Mouse (Mus musculus) MEL (cell line): ENCODE measurements around the gene Gclc. TPM values are rescaled to one million over a fixed set of nuclear protein-coding genes. Genes with fewer than 3 reads are reported as not detected.
A peak's percentile ranks its signal among the peaks of the same experiment; 100 is the strongest.

ENCODE experiments used
- DNase-seq: peaks from one replicate; pipeline ENCODE4 v3.0.0; 2011; ENCODE audit warnings: low read depth, low spot score
- H3K27ac ChIP-seq: 2 replicates; pipeline ENCODE4 v1.5.1; 2012; ENCODE audit warnings: low read depth, mild to moderate bottlenecking, control low read depth, low read length, moderate library complexity; ENCODE audit not compliant: control insufficient read depth
- H3K27me3 ChIP-seq, 2 experiments: fragments of 150-350 bp in 1 of 2; sonication (generic) in 1 of 2; 2 replicates each; pipeline ENCODE4 v1.6.1; 2012; ENCODE audit warnings: low read length in 2 of 2, mild to moderate bottlenecking in 2 of 2, improper control_type of control experiment in 1 of 2, moderate library complexity in 1 of 2; ENCODE audit not compliant: insufficient read depth in 2 of 2, control insufficient read depth in 1 of 2
- H3K36me3 ChIP-seq, 2 experiments: 2 replicates each; pipeline ENCODE4 v1.6.1; 2012 to 2014; ENCODE audit warnings: low read length in 2 of 2, improper control_type of control experiment in 1 of 2, inconsistent platforms in 1 of 2, mild to moderate bottlenecking in 1 of 2; ENCODE audit not compliant: insufficient read depth in 2 of 2, control insufficient read depth in 1 of 2
- H3K4me1 ChIP-seq, 2 experiments: fragments of 150-350 bp in 1 of 2; sonication (generic) in 1 of 2; 2 replicates each; pipeline ENCODE4 v1.6.1; 2012; ENCODE audit warnings: low read length in 2 of 2, improper control_type of control experiment in 1 of 2, mild to moderate bottlenecking in 1 of 2; ENCODE audit not compliant: insufficient read depth in 2 of 2, control insufficient read depth in 1 of 2
- H3K4me3 ChIP-seq, 2 experiments: fragments of 150-350 bp in 1 of 2; sonication (generic) in 1 of 2; 2 replicates each; pipeline ENCODE4 v1.5.1; 2012; ENCODE audit warnings: low read depth in 2 of 2, low read length in 2 of 2, mild to moderate bottlenecking in 2 of 2, moderate library complexity in 2 of 2, control low read depth in 1 of 2, improper control_type of control experiment in 1 of 2; ENCODE audit not compliant: control insufficient read depth in 1 of 2, insufficient read depth in 1 of 2
- H3K79me2 ChIP-seq: 2 replicates; pipeline ENCODE4 v1.6.1; 2012; ENCODE audit warnings: mild to moderate bottlenecking, low read length, moderate library complexity; ENCODE audit not compliant: control insufficient read depth, poor library complexity, insufficient read depth
- H3K9ac ChIP-seq: 2 replicates; pipeline ENCODE4 v1.6.1; 2012; ENCODE audit warnings: low read depth, mild to moderate bottlenecking, control low read depth, low read length, moderate library complexity; ENCODE audit not compliant: control insufficient read depth, poor library complexity, severe bottlenecking
- H3K9me3 ChIP-seq: fragments of 150-350 bp; sonication (generic); replicated peaks from 2 replicates; pipeline ENCODE4 v1.6.1; 2012; ENCODE audit warnings: mild to moderate bottlenecking, low read length, improper control_type of control experiment, moderate library complexity; ENCODE audit not compliant: insufficient read depth
- EP300 ChIP-seq, 2 experiments: IDR thresholded peaks; 2 replicates each; pipeline ENCODE4 v1.6.1; 2011; ENCODE audit warnings: improper control_type of control experiment in 2 of 2, low read length in 2 of 2, low read depth in 1 of 2, mild to moderate bottlenecking in 1 of 2
- GABPA ChIP-seq: IDR thresholded peaks from 2 replicates; pipeline ENCODE4 v1.6.1; 2012; ENCODE audit warnings: low read depth, mild to moderate bottlenecking, inconsistent platforms, low read length, improper control_type of control experiment, moderate library complexity
- GATA1 ChIP-seq: IDR thresholded peaks from 2 replicates; pipeline ENCODE4 v1.6.1; 2011; ENCODE audit warnings: low read depth, low read length, improper control_type of control experiment
- HCFC1 ChIP-seq: IDR thresholded peaks from 2 replicates; pipeline ENCODE4 v1.6.1; 2012; ENCODE audit warnings: low read depth, mild to moderate bottlenecking, inconsistent platforms, low read length, improper control_type of control experiment, moderate library complexity
- MAX ChIP-seq: IDR thresholded peaks from 2 replicates; pipeline ENCODE4 v1.6.1; 2011; ENCODE audit warnings: low read length, improper control_type of control experiment
- MAZ ChIP-seq: IDR thresholded peaks from 2 replicates; pipeline ENCODE4 v1.6.1; 2012; ENCODE audit warnings: low read depth, mild to moderate bottlenecking, inconsistent platforms, low read length, improper control_type of control experiment
- MEF2A ChIP-seq: IDR thresholded peaks from 2 replicates; pipeline ENCODE4 v1.6.1; 2014; ENCODE audit warnings: low read depth, mild to moderate bottlenecking, inconsistent platforms, low read length, improper control_type of control experiment; ENCODE audit not compliant: poor library complexity, insufficient replicate concordance, severe bottlenecking; ENCODE audit errors: extremely low read depth
- MYC ChIP-seq: IDR thresholded peaks from 2 replicates; pipeline ENCODE4 v1.6.1; 2011; ENCODE audit warnings: low read depth, mild to moderate bottlenecking, low read length, improper control_type of control experiment, moderate library complexity
- POLR2A ChIP-seq, 2 experiments: IDR thresholded peaks; 2 replicates each; pipeline ENCODE4 v1.6.1; 2011 to 2012; ENCODE audit warnings: low read length in 2 of 2, mild to moderate bottlenecking in 2 of 2, control low read depth in 1 of 2, improper control_type of control experiment in 1 of 2, low read depth in 1 of 2, moderate library complexity in 1 of 2; ENCODE audit not compliant: control insufficient read depth in 1 of 2, insufficient read depth in 1 of 2, poor library complexity in 1 of 2
- USF1 ChIP-seq: IDR thresholded peaks from 2 replicates; pipeline ENCODE4 v1.6.1; 2014; ENCODE audit warnings: low read depth, mild to moderate bottlenecking, inconsistent platforms, low read length, improper control_type of control experiment, moderate library complexity
- ZNF384 ChIP-seq: IDR thresholded peaks from 2 replicates; pipeline ENCODE4 v1.6.1; 2012; ENCODE audit warnings: low read depth, mild to moderate bottlenecking, inconsistent platforms, low read length, improper control_type of control experiment
- polyA plus RNA-seq, 2 experiments: library from polyadenylated mRNA; stranded (reverse) in 1 of 2; unstranded in 1 of 2; fragments of >175 nt in 1 of 2; fragments of >200 nt in 1 of 2; gene quantifications; 2 replicates each; pipeline versions ENCODE4 v1.2.1 to v1.2.4; 2012; ENCODE audit warnings: low replicate concordance in 2 of 2, low read depth in 1 of 2; ENCODE audit not compliant: insufficient read length in 2 of 2, insufficient read depth in 1 of 2, missing spikeins in 1 of 2
- total RNA-seq: library from RNA; depleted of rRNA; stranded (reverse); fragments of 300-350 nt; gene quantifications from 2 replicates; pipeline ENCODE4 v1.2.3, GENCODE M21; 2012

Gene Gclc
- total and polyA plus RNA-seq, 3 experiments: 22.6 to 84.8 (median 50.4) TPM

DNA sequence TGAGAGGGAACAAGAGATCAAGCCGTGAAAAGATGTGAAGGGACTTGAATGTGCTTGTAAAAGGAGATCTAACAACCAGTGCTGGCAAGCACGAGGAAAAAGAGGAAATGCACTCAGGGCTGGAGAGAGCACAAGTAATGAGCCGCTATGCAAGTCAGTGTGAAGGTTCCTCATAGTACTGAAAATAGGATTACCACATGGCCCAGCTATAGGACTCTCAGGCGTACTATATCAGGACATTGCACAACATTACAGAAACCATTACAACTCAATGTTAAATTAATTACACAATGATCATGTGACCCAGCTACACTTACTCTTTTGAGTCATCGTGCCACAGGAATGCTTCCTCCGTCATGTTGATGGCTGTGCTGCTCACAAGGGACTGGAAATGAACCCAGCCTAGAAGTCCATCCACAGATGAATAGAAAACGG lies 74.2 kb downstream of the Gclc start:
- Histone ChIP-seq H3K36me3 (no peaks in the 10 kb centered on the region), H3K9ac (no peak overlapping the region), H3K4me1 (peaks cover 0 to 7% of the 10 kb centered on the region in 2 experiments; a peak in 1 of 4 replicates), H3K27me3 (no peaks in the 10 kb centered on the region), H3K27ac (no peak overlapping the region), H3K79me2 (no peaks in the 10 kb centered on the region), H3K4me3 (no peak overlapping the region), H3K9me3 (no peaks in the 10 kb centered on the region)
- DNase-seq: peak; percentile 82
- TF ChIP-seq GABPA (no peak), USF1 (0 out of 2 replicates have a peak, but pooled peaks have one; percentile 31), EP300 (IDR thresholded peaks at IDR 0.05; ENCODE audit: low read depth in 1 of 2, low read length in 2 of 2) (peak in 1 of 2 experiments; percentile 35; a peak in 2 of 4 replicates), POLR2A (IDR thresholded peaks at IDR 0.05; ENCODE audit: control insufficient read depth in 1 of 2, insufficient read depth in 1 of 2, low read depth in 1 of 2, low read length in 2 of 2, poor library complexity in 1 of 2) (no peak), MAX (peak; percentile 92), MYC (peak; percentile 96)

DNA sequence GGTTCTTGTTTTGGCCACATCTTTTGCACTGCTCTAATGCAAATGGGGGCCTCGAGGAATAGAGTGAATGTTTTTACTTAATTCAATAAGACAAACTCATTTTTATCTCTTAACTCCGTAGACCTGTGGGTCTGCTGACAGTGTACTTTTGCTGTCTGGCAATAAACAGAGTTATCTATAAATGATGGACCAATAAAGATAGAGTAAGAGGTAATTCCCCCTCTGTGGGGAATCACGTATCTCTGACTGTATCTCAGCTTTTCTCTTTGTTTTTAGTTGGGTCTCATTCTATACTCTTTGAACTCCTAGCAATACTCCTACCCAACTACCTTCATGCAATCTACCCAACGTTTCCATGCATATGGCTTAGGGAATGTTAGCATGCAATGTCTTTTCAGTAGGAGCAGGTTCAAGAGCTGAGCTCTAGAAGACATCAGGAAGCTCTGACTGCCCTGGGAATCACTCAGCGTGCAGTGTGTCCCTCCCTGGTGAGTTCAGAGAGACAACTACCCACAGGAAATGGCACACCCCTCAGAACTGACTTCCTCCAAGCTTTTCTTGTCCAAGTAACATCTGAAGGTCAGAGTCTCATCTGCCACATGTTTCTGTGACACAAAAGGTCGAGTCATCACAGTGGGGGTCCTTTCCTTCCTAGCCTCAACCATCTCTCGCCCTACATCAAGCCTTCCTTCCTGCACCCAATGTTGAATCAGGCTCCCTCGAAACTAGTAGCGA lies 80.1 kb downstream of the Gclc start:
- Histone ChIP-seq H3K27me3 (peaks cover 0 to 2% of the 10 kb centered on the region in 2 experiments; a peak in 1 of 4 replicates), H3K27ac (no peak overlapping the region), H3K36me3 (peaks cover 0 to 13% of the 10 kb centered on the region in 2 experiments; a peak in 2 of 4 replicates), H3K4me1 (peaks cover 0 to 4% of the 10 kb centered on the region in 2 experiments; a peak in 1 of 4 replicates), H3K9ac (no peak overlapping the region), H3K9me3 (no peaks in the 10 kb centered on the region), H3K4me3 (no peak overlapping the region), H3K79me2 (no peaks in the 10 kb centered on the region)
- TF ChIP-seq ZNF384 (no peak), MEF2A (no peak), MYC (no peak), POLR2A (IDR thresholded peaks at IDR 0.05; ENCODE audit: control insufficient read depth in 1 of 2, insufficient read depth in 1 of 2, low read depth in 1 of 2, low read length in 2 of 2, poor library complexity in 1 of 2) (no peak), HCFC1 (no peak)
- peak; percentile 12 for DNase-seq

DNA sequence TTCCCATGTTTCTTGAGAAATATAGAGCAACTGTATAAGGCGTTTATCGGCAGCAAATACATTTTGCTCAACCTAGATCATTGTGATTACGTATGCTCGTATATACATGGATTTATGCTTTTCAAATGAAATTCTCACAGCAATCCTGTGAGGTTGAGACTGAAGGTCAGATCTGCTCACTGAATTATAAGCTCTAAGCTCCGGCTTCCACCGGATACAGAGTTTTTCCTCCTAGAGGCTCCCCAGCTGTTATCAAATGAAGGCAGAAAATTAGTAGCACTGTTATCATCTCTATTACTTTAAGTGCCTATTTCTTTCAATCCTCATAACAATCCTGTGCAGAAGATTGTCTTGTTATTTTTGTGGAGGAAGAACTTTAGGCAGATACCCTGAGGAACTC lies 80.8 kb downstream of the Gclc start:
- peaks cover 0 to 2% of the 10 kb centered on the region in 2 experiments; a peak in 1 of 4 replicates for H3K27me3 ChIP-seq
- H3K4me3 ChIP-seq: no peak overlapping the region
- H3K4me1 ChIP-seq: peaks cover 0 to 4% of the 10 kb centered on the region in 2 experiments; a peak in 1 of 4 replicates
- H3K9me3 ChIP-seq: no peaks in the 10 kb centered on the region
- no peak overlapping the region for H3K27ac ChIP-seq
- TF ChIP-seq GATA1 (0 out of 2 replicates have a peak, but pooled peaks have one; percentile 35), MAZ (no peak), EP300 (IDR thresholded peaks at IDR 0.05; ENCODE audit: low read depth in 1 of 2, low read length in 2 of 2) (peak; percentile 20 to 37; a peak in 2 of 4 replicates)
- no peak overlapping the region for H3K9ac ChIP-seq
- DNase-seq: peak; percentile 20
- peaks cover 0 to 13% of the 10 kb centered on the region in 2 experiments; a peak in 2 of 4 replicates for H3K36me3 ChIP-seq
- no peaks in the 10 kb centered on the region for H3K79me2 ChIP-seq
